Mouse (Mus musculus) C2C12 (cell line): Measurements from ENCODE around the gene Tmf1.

Experiments
- CTCF ChIP-seq: IDR thresholded peaks from one replicate; pipeline ENCODE4 v1.5.1; 2011; ENCODE audit not compliant: control insufficient read depth, insufficient read depth, insufficient read length
- FOSL1 ChIP-seq: IDR thresholded peaks from one replicate; pipeline ENCODE4 v1.8.0; 2011; ENCODE audit warnings: mild to moderate bottlenecking, low read length; ENCODE audit not compliant: poor library complexity, insufficient read depth, severe bottlenecking
- MAX ChIP-seq: IDR thresholded peaks from one replicate; pipeline ENCODE4 v1.6.1; 2011; ENCODE audit warnings: mild to moderate bottlenecking, control low read depth
- MYOD1 ChIP-seq: IDR thresholded peaks from one replicate; pipeline ENCODE4 v1.6.1; 2011; ENCODE audit warnings: low read depth; ENCODE audit not compliant: control insufficient read depth, insufficient read length
- MYOG ChIP-seq: IDR thresholded peaks from one replicate; pipeline ENCODE4 v1.6.1; 2011; ENCODE audit not compliant: control insufficient read depth, insufficient read length; ENCODE audit errors: extremely low read depth

DNA sequence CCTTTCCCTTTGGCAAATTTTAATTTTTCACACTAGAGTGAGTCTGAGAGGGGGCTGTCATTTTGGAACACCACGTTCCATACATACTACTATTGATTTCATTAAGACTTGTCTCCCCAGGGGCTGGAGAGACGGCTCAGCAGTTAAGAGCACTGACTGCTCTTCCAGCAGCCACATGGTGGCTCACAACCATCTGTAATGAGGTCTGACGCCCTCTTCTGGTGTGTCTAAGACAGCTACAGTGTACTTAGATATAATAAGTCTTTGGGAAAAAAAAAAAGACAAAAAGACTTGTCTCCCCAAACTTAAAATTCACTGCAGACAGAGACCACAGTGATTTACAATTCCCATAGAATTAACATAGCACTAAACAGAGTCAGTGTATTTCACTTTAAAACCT, 21.5 kb upstream of the Tmf1 start:
- TF ChIP-seq CTCF (no peak), MYOG (no peak), MAX (no peak), FOSL1 (no peak), MYOD1 (no peak)
